ENCODE assay signal across 33 mouse cellular contexts in genomic region chr3:69195251-69195650, GRCm38 (mm10). TPM values are rescaled to one million over a fixed set of nuclear protein-coding genes. Genes with fewer than 3 reads are reported as not detected.
A peak's percentile ranks its signal among the peaks of the same experiment; 100 is the strongest.
DNase-seq lines count a peak whose midpoint lies in the region; ATAC-seq lines count a peak whose summit lies in the region.
"Had no signal": no experiment of that assay in that cellular context is flagged by ENCODE, and none has a peak within 500 bp of the region (broad histone marks: within the 10 kb centered on the region; RNA-seq: fewer than 3 reads in every experiment).

No protein-coding gene starts in this region.

- no peak overlapping the region for H3K9ac ChIP-seq in embryonic facial prominence, embryonic 11.5 days (replicated peaks; ENCODE audit: low read length)
- no peak overlapping the region for H3K9ac ChIP-seq in kidney, embryonic 15.5 days
- H3K9ac ChIP-seq in limb, embryonic 11.5 days (ENCODE audit: low read length): no peak overlapping the region
- H3K9ac ChIP-seq: embryonic facial prominence, embryonic 12.5 days; embryonic facial prominence, embryonic 15.5 days; forebrain, postnatal 0 days; heart, embryonic 13.5 days; hindbrain, embryonic 14.5 days had no signal

- no peaks in the 10 kb centered on the region for H3K9me3 ChIP-seq in embryonic facial prominence, embryonic 11.5 days (replicated peaks; ENCODE audit: control insufficient read depth, low read length)
- H3K9me3 ChIP-seq in embryonic facial prominence, embryonic 10.5 days: no peaks in the 10 kb centered on the region
- H3K9me3 ChIP-seq in kidney, embryonic 15.5 days (replicated peaks): no peaks in the 10 kb centered on the region
- no peaks in the 10 kb centered on the region for H3K9me3 ChIP-seq in limb, embryonic 11.5 days (ENCODE audit: control insufficient read depth, low read length)
- no peaks in the 10 kb centered on the region for H3K9me3 ChIP-seq in limb, embryonic 10.5 days (replicated peaks)
- H3K9me3 ChIP-seq: embryonic facial prominence, embryonic 12.5 days; embryonic facial prominence, embryonic 15.5 days; G1E; heart, embryonic 10.5 days; heart, embryonic 13.5 days had no signal

- no peak overlapping the region for H3K27ac ChIP-seq in embryonic facial prominence, embryonic 11.5 days (replicated peaks; ENCODE audit: low read depth, low read length)
- H3K27ac ChIP-seq in embryonic facial prominence, embryonic 10.5 days (replicated peaks): no peak overlapping the region
- H3K27ac ChIP-seq in kidney, embryonic 15.5 days: no peak overlapping the region
- H3K27ac ChIP-seq in limb, embryonic 11.5 days (replicated peaks; ENCODE audit: low read depth, low read length): no peak overlapping the region
- H3K27ac ChIP-seq in limb, embryonic 10.5 days: no peak overlapping the region
- H3K27ac ChIP-seq: embryonic facial prominence, embryonic 12.5 days; embryonic facial prominence, embryonic 15.5 days; heart, embryonic 10.5 days; heart, embryonic 13.5 days; hindbrain, embryonic 14.5 days; hindbrain, postnatal 0 days had no signal

- no peak overlapping the region for H3K4me3 ChIP-seq in embryonic facial prominence, embryonic 11.5 days (ENCODE audit: low read depth, low read length)
- H3K4me3 ChIP-seq in embryonic facial prominence, embryonic 10.5 days: no peak overlapping the region
- no peak overlapping the region for H3K4me3 ChIP-seq in kidney, embryonic 15.5 days (replicated peaks)
- no peak overlapping the region for H3K4me3 ChIP-seq in limb, embryonic 11.5 days (ENCODE audit: low read depth, low read length)
- no peak overlapping the region for H3K4me3 ChIP-seq in limb, embryonic 10.5 days
- H3K4me3 ChIP-seq: embryonic facial prominence, embryonic 12.5 days; embryonic facial prominence, embryonic 15.5 days; gastrocnemius, adult 2 months; heart, embryonic 10.5 days; heart, embryonic 13.5 days had no signal

- peak; percentile 8 for DNase-seq in embryonic facial prominence, embryonic 11.5 days (ENCODE audit: low spot score)
- no peak for DNase-seq in embryonic facial prominence, embryonic 10.5 days (ENCODE audit: low spot score)
- no peak for DNase-seq in kidney, adult 11 months
- peak; percentile 31 for DNase-seq in limb, embryonic 11.5 days (ENCODE audit: low spot score)
- no peak for DNase-seq in limb, embryonic 10.5 days (ENCODE audit: low spot score)
- DNase-seq in right cerebral cortex, postnatal 25 days: no peak
- DNase-seq: adrenal gland, postnatal 10 days; adrenal gland, postnatal 36 days; B cell, adult 2 months; cerebellum, adult 18-20 months; cerebellum, adult 9-10 months; cerebellum, postnatal 14 days; forebrain, postnatal 0 days; gastrocnemius, adult 2 months; gastrocnemius, postnatal 14 days; heart, adult 18-20 months; heart, postnatal 14 days; heart, postnatal 4 days had no signal

- no peaks in the 10 kb centered on the region for H3K36me3 ChIP-seq in embryonic facial prominence, embryonic 11.5 days (replicated peaks; ENCODE audit: control insufficient read depth, insufficient read depth, low read depth, low read length)
- no peaks in the 10 kb centered on the region for H3K36me3 ChIP-seq in embryonic facial prominence, embryonic 10.5 days (replicated peaks)
- H3K36me3 ChIP-seq in kidney, embryonic 15.5 days: no peaks in the 10 kb centered on the region
- no peaks in the 10 kb centered on the region for H3K36me3 ChIP-seq in limb, embryonic 11.5 days (ENCODE audit: control insufficient read depth, insufficient read depth, low read length)
- H3K36me3 ChIP-seq in limb, embryonic 10.5 days: no peaks in the 10 kb centered on the region
- H3K36me3 ChIP-seq: embryonic facial prominence, embryonic 12.5 days; embryonic facial prominence, embryonic 15.5 days; G1E; heart, embryonic 10.5 days; heart, embryonic 13.5 days had no signal

- H3K27me3 ChIP-seq in embryonic facial prominence, embryonic 11.5 days (ENCODE audit: control insufficient read depth, insufficient read depth, low read length): no peaks in the 10 kb centered on the region
- no peaks in the 10 kb centered on the region for H3K27me3 ChIP-seq in embryonic facial prominence, embryonic 10.5 days (replicated peaks; ENCODE audit: low read depth, poor library complexity, severe bottlenecking)
- H3K27me3 ChIP-seq in kidney, embryonic 15.5 days: no peaks in the 10 kb centered on the region
- H3K27me3 ChIP-seq in limb, embryonic 11.5 days (ENCODE audit: control insufficient read depth, insufficient read depth, low read length): no peaks in the 10 kb centered on the region
- H3K27me3 ChIP-seq in limb, embryonic 10.5 days (ENCODE audit: low read depth, poor library complexity, severe bottlenecking): no peaks in the 10 kb centered on the region
- H3K27me3 ChIP-seq: CH12.LX; embryonic facial prominence, embryonic 12.5 days; embryonic facial prominence, embryonic 15.5 days; heart, embryonic 13.5 days had no signal

- no peak overlapping the region for H3K4me2 ChIP-seq in embryonic facial prominence, embryonic 11.5 days (ENCODE audit: low read depth, low read length)
- H3K4me2 ChIP-seq in kidney, embryonic 15.5 days: no peak overlapping the region
- H3K4me2 ChIP-seq in limb, embryonic 11.5 days (ENCODE audit: low read depth, severe bottlenecking): no peak overlapping the region
- H3K4me2 ChIP-seq: embryonic facial prominence, embryonic 12.5 days; embryonic facial prominence, embryonic 15.5 days; heart, embryonic 13.5 days; hindbrain, embryonic 14.5 days had no signal

- WGBS in embryonic facial prominence, embryonic 11.5 days: 47% methylated on average over 8 of the region's 8 CpGs
- 55% methylated on average over 8 of the region's 8 CpGs for WGBS in embryonic facial prominence, embryonic 10.5 days
- 24% methylated on average over 8 of the region's 8 CpGs for WGBS in kidney, embryonic 15.5 days
- WGBS in limb, embryonic 11.5 days: 27% methylated on average over 8 of the region's 8 CpGs
- WGBS in limb, embryonic 10.5 days: 29% methylated on average over 8 of the region's 8 CpGs

- ATAC-seq in embryonic facial prominence, embryonic 11.5 days (replicated peaks; ENCODE audit: insufficient number of reproducible peaks, low FRiP score, low TSS enrichment, low read depth): no peak
- ATAC-seq in kidney, embryonic 15.5 days (replicated peaks; ENCODE audit: low FRiP score): peak; percentile 62; the same call in 1 of the 2 replicates
- no peak for ATAC-seq in limb, embryonic 11.5 days (ENCODE audit: insufficient number of reproducible peaks, low FRiP score, low TSS enrichment, low read depth)
- ATAC-seq: forebrain, embryonic 14.5 days; forebrain, postnatal 0 days; hindbrain, postnatal 0 days; Patski had no signal

- no peaks in the 10 kb centered on the region for H3K4me1 ChIP-seq in embryonic facial prominence, embryonic 11.5 days (ENCODE audit: control insufficient read depth, insufficient read depth, low read length)
- H3K4me1 ChIP-seq in embryonic facial prominence, embryonic 10.5 days: peaks cover 6% of the 10 kb centered on the region
- H3K4me1 ChIP-seq in kidney, embryonic 15.5 days: peaks cover 8% of the 10 kb centered on the region
- H3K4me1 ChIP-seq in limb, embryonic 11.5 days (ENCODE audit: control insufficient read depth, insufficient read depth, low read length): peaks cover 5% of the 10 kb centered on the region; the same call in 1 of the 2 replicates
- peaks cover 31% of the 10 kb centered on the region for H3K4me1 ChIP-seq in limb, embryonic 10.5 days
- H3K4me1 ChIP-seq: embryonic facial prominence, embryonic 15.5 days; heart, embryonic 10.5 days; heart, embryonic 13.5 days had no signal

RNA-seq across cellular contexts. Expression of gene Arl14, which starts 27.0 kb away (rescaled TPM):
- polyA plus RNA-seq in embryonic facial prominence, embryonic 11.5 days (2014; fragmentation: Nextera tagmentation; extraction: Ambion mirVana): not detected in 2 replicates
- polyA plus RNA-seq in embryonic facial prominence, embryonic 10.5 days (2016; fragmentation: Nextera tagmentation; extraction: Ambion mirVana): not detected in 2 replicates
- polyA plus RNA-seq in kidney, embryonic 15.5 days (2015; fragmentation: Nextera tagmentation; extraction: Ambion mirVana): 0.14 and 0.26 TPM in 2 replicates
- not detected in 2 replicates for polyA plus RNA-seq in limb, embryonic 11.5 days (2014; fragmentation: Nextera tagmentation; extraction: Ambion mirVana)
- not detected in 2 replicates for polyA plus RNA-seq in limb, embryonic 10.5 days (2016; fragmentation: Nextera tagmentation; extraction: Ambion mirVana)
- polyA plus RNA-seq: embryonic facial prominence, embryonic 12.5 days; forebrain, embryonic 11.5 days; forebrain, embryonic 14.5 days; forebrain, postnatal 0 days; frontal cortex, adult 2 months; G1E; heart, embryonic 10.5 days; heart, embryonic 13.5 days; heart, embryonic 16.5 days; hindbrain, embryonic 11.5 days; hindbrain, embryonic 14.5 days; hindbrain, postnatal 0 days; Patski had no signal

Comparison
In these comparisons a context has a peak if more than half of its experiments do, and no peak if none do; other contexts are left out.
1. DNase-seq: peak in embryonic facial prominence, embryonic 11.5 days (single experiment) and limb, embryonic 11.5 days (single experiment); none in embryonic facial prominence, embryonic 10.5 days (single experiment), kidney, adult 11 months (single experiment), limb, embryonic 10.5 days (single experiment) and right cerebral cortex, postnatal 25 days (single experiment).